ENCODE assay signal across 18 mouse cellular contexts in the genomic region with DNA sequence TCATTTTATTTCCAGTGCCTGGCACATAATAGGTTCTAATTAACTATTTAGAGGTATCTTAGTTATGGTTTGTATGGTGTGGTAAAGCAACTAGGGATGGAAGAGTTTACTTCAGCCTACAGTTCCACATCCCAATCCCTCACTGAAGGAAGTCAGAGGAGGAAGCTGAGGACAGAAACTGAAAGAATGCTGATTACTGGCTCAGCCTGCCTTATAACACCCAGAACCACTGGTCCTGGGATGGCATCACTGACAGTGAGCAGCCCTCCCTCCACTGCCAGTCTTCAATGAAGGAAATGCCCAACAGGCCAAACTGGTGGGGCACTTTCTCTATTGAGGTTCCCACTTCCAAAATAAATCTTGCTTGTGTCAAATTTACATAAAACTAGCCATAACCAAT.
"Had no signal": no experiment of that assay in that cellular context is flagged by ENCODE, and none has a peak within 500 bp of the region (broad histone marks: within the 10 kb centered on the region; RNA-seq: fewer than 3 reads in every experiment).

No protein-coding gene starts in this region.

- H3K4me1 ChIP-seq: liver, embryonic 15.5 days; megakaryocyte, embryonic 14.5 days; midbrain, embryonic 12.5 days; neural tube, embryonic 12.5 days had no signal

- H3K4me3 ChIP-seq: liver, embryonic 15.5 days; lung, embryonic 15.5 days; megakaryocyte, embryonic 14.5 days; midbrain, embryonic 12.5 days; midbrain, embryonic 15.5 days; neural tube, embryonic 12.5 days; stomach, embryonic 15.5 days had no signal

- H3K9ac ChIP-seq: liver, embryonic 15.5 days; liver, postnatal 0 days; lung, embryonic 15.5 days; midbrain, embryonic 12.5 days; midbrain, embryonic 15.5 days; neural tube, embryonic 12.5 days; stomach, embryonic 15.5 days had no signal

- H3K27ac ChIP-seq: liver, embryonic 15.5 days; lung, embryonic 15.5 days; macrophage; midbrain, embryonic 12.5 days; midbrain, embryonic 15.5 days; neural tube, embryonic 12.5 days; stomach, embryonic 15.5 days; stomach, postnatal 0 days had no signal

- H3K36me3 ChIP-seq: liver, embryonic 15.5 days; lung, embryonic 15.5 days; midbrain, embryonic 12.5 days; midbrain, embryonic 15.5 days; neural tube, embryonic 12.5 days; stomach, embryonic 15.5 days had no signal

- DNase-seq: liver, postnatal 0 days; lung, adult 2 months; lung, postnatal 14 days; lung, postnatal 36 days; right cerebral cortex, postnatal 14 days; thymus, adult 2 months; thymus, postnatal 25 days; thymus, postnatal 4 days had no signal

- H3K27me3 ChIP-seq: liver, embryonic 15.5 days; lung, embryonic 15.5 days; megakaryocyte, embryonic 14.5 days; midbrain, embryonic 12.5 days; midbrain, embryonic 15.5 days; neural tube, embryonic 12.5 days; stomach, embryonic 15.5 days had no signal

- ATAC-seq: liver, postnatal 0 days; lung, postnatal 0 days; midbrain, embryonic 15.5 days had no signal

- H3K9me3 ChIP-seq: liver, embryonic 15.5 days; lung, embryonic 15.5 days; megakaryocyte, embryonic 14.5 days; midbrain, embryonic 12.5 days; midbrain, embryonic 15.5 days; neural tube, embryonic 12.5 days; stomach, embryonic 15.5 days had no signal

- H3K4me2 ChIP-seq: liver, embryonic 15.5 days; lung, embryonic 15.5 days; midbrain, embryonic 12.5 days; midbrain, embryonic 15.5 days; neural tube, embryonic 12.5 days; stomach, embryonic 15.5 days had no signal
